Mouse (Mus musculus) lung, postnatal 36 days (tissue): ENCODE measurements around the gene Atf6b.

Source experiments
- DNase-seq: peaks from one replicate; pipeline ENCODE4 v3.0.0; 2022; ENCODE audit warnings: mixed read lengths

Atf6b gene

GRCm38 (mm10) chr17:34649106-34649864, 2.3 kb downstream of the Atf6b start:
- DNase-seq, result no peak

- no peak for DNase-seq
Measured at GRCm38 (mm10) chr17:34650781-34651180, 3.8 kb downstream of the Atf6b start.

- no peak for DNase-seq
Measured at GRCm38 (mm10) chr17:34651507-34652221, 4.7 kb downstream of the Atf6b start.

- DNase-seq, result no peak
Measured at GRCm38 (mm10) chr17:34652546-34652945, 5.6 kb downstream of the Atf6b start.

GRCm38 (mm10) chr17:34652985-34653384, 6.0 kb downstream of the Atf6b start:
- no peak for DNase-seq

- DNase-seq, result peak; percentile 76
Measured at GRCm38 (mm10) chr17:34653746-34654285, 6.9 kb downstream of the Atf6b start.

- DNase-seq, result no peak
Measured at GRCm38 (mm10) chr17:34654392-34654791, 7.4 kb downstream of the Atf6b start.

- DNase-seq, result peak; percentile 82
Measured at GRCm38 (mm10) chr17:34655160-34655559, 8.2 kb downstream of the Atf6b start.

GRCm38 (mm10) chr17:34655581-34655991, 8.6 kb downstream of the Atf6b start:
- peak; percentile 94 for DNase-seq

GRCm38 (mm10) chr17:34656666-34657065, 9.7 kb downstream of the Atf6b start:
- DNase-seq, result no peak

- no peak for DNase-seq
Measured at GRCm38 (mm10) chr17:34657271-34657670, 10.3 kb downstream of the Atf6b start.

- DNase-seq, result no peak
Measured at GRCm38 (mm10) chr17:34658145-34658544, 11.2 kb downstream of the Atf6b start.

- no peak for DNase-seq
Measured at GRCm38 (mm10) chr17:34658591-34658990, 11.6 kb downstream of the Atf6b start.

GRCm38 (mm10) chr17:34659181-34659896, 12.4 kb downstream of the Atf6b start:
- DNase-seq, result no peak

- no peak for DNase-seq
Measured at GRCm38 (mm10) chr17:34659897-34660214, 12.9 kb downstream of the Atf6b start.

GRCm38 (mm10) chr17:34660259-34660820, 13.4 kb downstream of the Atf6b start:
- DNase-seq, result no peak

- peak; percentile 83 for DNase-seq
Measured at GRCm38 (mm10) chr17:34661121-34661591, 14.2 kb downstream of the Atf6b start.

GRCm38 (mm10) chr17:34662468-34662867, 15.5 kb downstream of the Atf6b start:
- no peak for DNase-seq

- DNase-seq, result no peak
Measured at GRCm38 (mm10) chr17:34662978-34663377, 16.0 kb downstream of the Atf6b start.

- no peak for DNase-seq
Measured at GRCm38 (mm10) chr17:34663558-34663957, 16.6 kb downstream of the Atf6b start.

GRCm38 (mm10) chr17:34664472-34664871, 17.5 kb downstream of the Atf6b start:
- DNase-seq, result no peak

- DNase-seq, result no peak
Measured at GRCm38 (mm10) chr17:34670235-34670634, 23.3 kb downstream of the Atf6b start, which contains the start of gene Tnxb. TSS of gene Tnxb (plus strand) at chr17:34670535.
